Mouse (Mus musculus) limb, embryonic 15.5 days (tissue): Measurements from ENCODE around the gene Mep1a. TPM values are rescaled to one million over a fixed set of nuclear protein-coding genes. Genes with fewer than 3 reads are reported as not detected.
"Not testable (repeated sequence)": the region's sequence is repeated elsewhere in the genome, so short reads cannot be mapped to it uniquely, and the experiment has no call there.

Experiments
- ATAC-seq: fragments of 200-750 bp; cut with Nextera tagmentation; 2 replicates; pipeline ENCODE4 v1.8.0; 2017; ENCODE audit warnings: low read depth, moderate TSS enrichment; ENCODE audit not compliant: insufficient number of reproducible peaks, low FRiP score, low TSS enrichment
- H3K27ac ChIP-seq: fragments of 300-500 bp; sonication (generic); 2 replicates; pipeline ENCODE4 v1.5.1; 2015; ENCODE audit warnings: moderate library complexity, mild to moderate bottlenecking, inconsistent platforms
- H3K27me3 ChIP-seq: fragments of 300-500 bp; sonication (generic); 2 replicates; pipeline ENCODE4 v1.6.1; 2015; ENCODE audit warnings: inconsistent platforms
- H3K36me3 ChIP-seq: fragments of 300-500 bp; sonication (generic); 2 replicates; pipeline ENCODE4 v1.6.1; 2015; ENCODE audit warnings: inconsistent platforms
- H3K4me1 ChIP-seq: fragments of 300-500 bp; sonication (generic); 2 replicates; pipeline ENCODE4 v1.6.1; 2015; ENCODE audit warnings: inconsistent platforms
- H3K4me2 ChIP-seq: fragments of 300-500 bp; sonication (generic); 2 replicates; pipeline ENCODE4 v1.6.1; 2015; ENCODE audit warnings: mild to moderate bottlenecking, inconsistent platforms
- H3K4me3 ChIP-seq: fragments of 300-500 bp; sonication (generic); 2 replicates; pipeline ENCODE4 v1.5.1; 2015; ENCODE audit warnings: mild to moderate bottlenecking, inconsistent platforms
- H3K9ac ChIP-seq: fragments of 300-500 bp; sonication (generic); 2 replicates; pipeline ENCODE4 v1.6.1; 2015; ENCODE audit warnings: inconsistent platforms
- H3K9me3 ChIP-seq: fragments of 300-500 bp; sonication (generic); 2 replicates; pipeline ENCODE4 v1.6.1; 2016; ENCODE audit warnings: inconsistent platforms
- WGBS: fragments of 180-500 bp; shearing (Covaris S2); methylation state at CpG from one replicate; pipeline ENCODE4 v1.1.7; 2015; 5-methylcytosine and 5-hydroxymethylcytosine counted together
- polyA plus RNA-seq: library from polyadenylated mRNA; unstranded; fragments of >200 nt; fragmentation: Nextera tagmentation; extraction: Ambion mirVana; gene quantifications from 2 replicates; pipeline ENCODE4 v1.2.1, GENCODE M21; 2015

Mep1a gene
- polyA plus RNA-seq, 1 experiment from 2014 or later: 0.08 TPM

GRCm38 (mm10) chr17:43504594-43504934, 2.0 kb upstream of the Mep1a start:
- H3K27me3 ChIP-seq: no peaks in the 10 kb centered on the region
- H3K9me3 ChIP-seq: no peaks in the 10 kb centered on the region
- H3K27ac ChIP-seq: no peak overlapping the region
- H3K4me3 ChIP-seq: no peak overlapping the region
- H3K4me2 ChIP-seq: no peak overlapping the region
- H3K9ac ChIP-seq: no peak overlapping the region
- no peak for ATAC-seq
- no peaks in the 10 kb centered on the region for H3K4me1 ChIP-seq
- WGBS: 56% methylated on average over 6 of the region's 6 CpGs
- no peaks in the 10 kb centered on the region for H3K36me3 ChIP-seq

- ATAC-seq: no peak
- Histone ChIP-seq H3K4me2 (no peak overlapping the region), H3K27me3 (no peaks in the 10 kb centered on the region), H3K27ac (no peak overlapping the region), H3K9ac (no peak overlapping the region), H3K9me3 (no peaks in the 10 kb centered on the region), H3K4me1 (no peaks in the 10 kb centered on the region), H3K4me3 (no peak overlapping the region), H3K36me3 (no peaks in the 10 kb centered on the region)
- WGBS: 57% methylated on average over 4 of the region's 4 CpGs
These were observed 1.4 kb upstream of the Mep1a start for GRCm38 (mm10) chr17:43503861-43504593.

GRCm38 (mm10) chr17:43501631-43502030, 981 bp downstream of the Mep1a start:
- no peaks in the 10 kb centered on the region for H3K9me3 ChIP-seq
- no peak overlapping the region for H3K27ac ChIP-seq
- no peak overlapping the region for H3K9ac ChIP-seq
- H3K4me1 ChIP-seq: no peaks in the 10 kb centered on the region
- WGBS: 91% methylated on average over 5 of the region's 5 CpGs
- ATAC-seq: no peak
- no peaks in the 10 kb centered on the region for H3K36me3 ChIP-seq
- no peak overlapping the region for H3K4me3 ChIP-seq
- no peaks in the 10 kb centered on the region for H3K27me3 ChIP-seq
- no peak overlapping the region for H3K4me2 ChIP-seq

- no peak overlapping the region for H3K4me2 ChIP-seq
- 78% methylated on average over 3 of the region's 3 CpGs for WGBS
These were observed 1.4 kb downstream of the Mep1a start for GRCm38 (mm10) chr17:43501223-43501622.

GRCm38 (mm10) chr17:43500513-43500912, 2.1 kb downstream of the Mep1a start:
- H3K27ac ChIP-seq: no peak overlapping the region
- no peaks in the 10 kb centered on the region for H3K4me1 ChIP-seq
- H3K27me3 ChIP-seq: no peaks in the 10 kb centered on the region
- H3K4me2 ChIP-seq: no peak overlapping the region
- H3K36me3 ChIP-seq: no peaks in the 10 kb centered on the region
- H3K9ac ChIP-seq: no peak overlapping the region
- no peaks in the 10 kb centered on the region for H3K9me3 ChIP-seq
- H3K4me3 ChIP-seq: no peak overlapping the region
- 81% methylated on average over 1 of the region's 1 CpGs for WGBS
- ATAC-seq: no peak

More at GRCm38 (mm10) chr17:43501223-43501622, 1.4 kb downstream of the Mep1a start:
- Histone ChIP-seq H3K27me3 (no peaks in the 10 kb centered on the region), H3K36me3 (no peaks in the 10 kb centered on the region), H3K4me3 (no peak overlapping the region), H3K9me3 (no peaks in the 10 kb centered on the region), H3K27ac (no peak overlapping the region), H3K4me1 (no peaks in the 10 kb centered on the region), H3K9ac (no peak overlapping the region)
- ATAC-seq: no peak

GRCm38 (mm10) chr17:43497521-43497920, 5.1 kb downstream of the Mep1a start:
- Histone ChIP-seq H3K4me2 (no peak overlapping the region), H3K9me3 (no peaks in the 10 kb centered on the region), H3K27me3 (no peaks in the 10 kb centered on the region), H3K27ac (no peak overlapping the region), H3K4me3 (no peak overlapping the region), H3K4me1 (peaks cover 3% of the 10 kb centered on the region; the same call in 1 of the 2 replicates), H3K36me3 (no peaks in the 10 kb centered on the region), H3K9ac (no peak overlapping the region)
- ATAC-seq: no peak
- 65% methylated on average over 4 of the region's 4 CpGs for WGBS

GRCm38 (mm10) chr17:43495502-43495901, 7.1 kb downstream of the Mep1a start:
- no peaks in the 10 kb centered on the region for H3K9me3 ChIP-seq
- peaks cover 3% of the 10 kb centered on the region; the same call in 1 of the 2 replicates for H3K4me1 ChIP-seq
- 86% methylated on average over 5 of the region's 5 CpGs for WGBS
- no peak overlapping the region for H3K9ac ChIP-seq
- H3K4me2 ChIP-seq: no peak overlapping the region
- H3K27me3 ChIP-seq: no peaks in the 10 kb centered on the region
- H3K36me3 ChIP-seq: no peaks in the 10 kb centered on the region
- no peak overlapping the region for H3K27ac ChIP-seq
- ATAC-seq: no peak
- no peak overlapping the region for H3K4me3 ChIP-seq

GRCm38 (mm10) chr17:43490371-43490770, 12.2 kb downstream of the Mep1a start:
- H3K36me3 ChIP-seq, H3K27me3 ChIP-seq, H3K4me1 ChIP-seq, H3K9me3 ChIP-seq, ATAC-seq, H3K4me2 ChIP-seq, H3K4me3 ChIP-seq, H3K27ac ChIP-seq, H3K9ac ChIP-seq: not testable (repeated sequence)
- 95% methylated on average over 10 of the region's 10 CpGs for WGBS

GRCm38 (mm10) chr17:43488439-43489151, 14.0 kb downstream of the Mep1a start:
- Histone ChIP-seq H3K9ac (no peak overlapping the region), H3K9me3 (no peaks in the 10 kb centered on the region), H3K27me3 (no peaks in the 10 kb centered on the region), H3K27ac (no peak overlapping the region), H3K4me1 (peaks cover 3% of the 10 kb centered on the region; the same call in 1 of the 2 replicates), H3K4me2 (no peak overlapping the region), H3K36me3 (no peaks in the 10 kb centered on the region), H3K4me3 (no peak overlapping the region)
- ATAC-seq: no peak
- 85% methylated on average over 2 of the region's 2 CpGs for WGBS

- Histone ChIP-seq H3K27ac (no peak overlapping the region), H3K9me3 (no peaks in the 10 kb centered on the region), H3K36me3 (no peaks in the 10 kb centered on the region), H3K4me3 (no peak overlapping the region), H3K27me3 (no peaks in the 10 kb centered on the region), H3K4me1 (no peaks in the 10 kb centered on the region), H3K9ac (no peak overlapping the region), H3K4me2 (no peak overlapping the region)
- ATAC-seq: no peak
- WGBS: 85% methylated on average over 3 of the region's 3 CpGs
These were observed 16.6 kb downstream of the Mep1a start for GRCm38 (mm10) chr17:43485982-43486381.

GRCm38 (mm10) chr17:43477621-43478020, 25.0 kb downstream of the Mep1a start:
- Histone ChIP-seq H3K9me3 (no peaks in the 10 kb centered on the region), H3K4me1 (no peaks in the 10 kb centered on the region), H3K9ac (no peak overlapping the region), H3K4me2 (no peak overlapping the region), H3K27me3 (no peaks in the 10 kb centered on the region), H3K27ac (no peak overlapping the region), H3K36me3 (no peaks in the 10 kb centered on the region), H3K4me3 (no peak overlapping the region)
- no peak for ATAC-seq

GRCm38 (mm10) chr17:43474775-43475174, 27.8 kb downstream of the Mep1a start:
- Histone ChIP-seq H3K36me3 (no peaks in the 10 kb centered on the region), H3K4me3 (no peak overlapping the region), H3K27me3 (no peaks in the 10 kb centered on the region), H3K4me2 (no peak overlapping the region), H3K9ac (no peak overlapping the region), H3K4me1 (no peaks in the 10 kb centered on the region), H3K27ac (no peak overlapping the region), H3K9me3 (no peaks in the 10 kb centered on the region)
- ATAC-seq: no peak
- 91% methylated on average over 16 of the region's 16 CpGs for WGBS
